Mouse (Mus musculus): Measurements from ENCODE around the gene Jazf1.

DNA sequence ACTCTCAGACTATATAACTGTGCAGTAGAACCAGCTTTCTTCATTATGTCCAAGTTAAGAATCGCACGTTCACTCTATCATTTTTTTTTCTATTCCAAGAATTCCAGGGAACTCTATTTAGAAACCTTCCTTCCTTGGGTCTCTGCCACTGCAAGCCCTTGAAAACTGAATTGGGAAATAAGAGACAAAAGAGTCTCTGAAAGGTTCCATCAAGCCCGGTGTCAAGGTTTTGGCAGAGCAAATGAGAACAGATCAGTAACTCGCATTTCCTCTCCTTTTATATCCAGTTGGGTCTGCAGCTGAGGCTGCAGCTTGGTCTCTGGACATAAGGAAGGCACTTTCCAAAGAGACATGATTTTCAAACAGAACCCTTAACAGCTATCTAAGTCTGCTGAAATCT is 173.4 kb downstream of the Jazf1 start:
- TF ChIP-seq GATA1 (IDR thresholded peaks at IDR 0.05; ENCODE audit: borderline replicate concordance, low read length) (no peak), FLI1 (IDR thresholded peaks at IDR 0.05; ENCODE audit: low read length) (no peak)

All from megakaryocyte, embryonic 14.5 days (primary cell).